Mouse (Mus musculus): Measurements from ENCODE around the gene Fam19a2.

Gene Fam19a2

DNA sequence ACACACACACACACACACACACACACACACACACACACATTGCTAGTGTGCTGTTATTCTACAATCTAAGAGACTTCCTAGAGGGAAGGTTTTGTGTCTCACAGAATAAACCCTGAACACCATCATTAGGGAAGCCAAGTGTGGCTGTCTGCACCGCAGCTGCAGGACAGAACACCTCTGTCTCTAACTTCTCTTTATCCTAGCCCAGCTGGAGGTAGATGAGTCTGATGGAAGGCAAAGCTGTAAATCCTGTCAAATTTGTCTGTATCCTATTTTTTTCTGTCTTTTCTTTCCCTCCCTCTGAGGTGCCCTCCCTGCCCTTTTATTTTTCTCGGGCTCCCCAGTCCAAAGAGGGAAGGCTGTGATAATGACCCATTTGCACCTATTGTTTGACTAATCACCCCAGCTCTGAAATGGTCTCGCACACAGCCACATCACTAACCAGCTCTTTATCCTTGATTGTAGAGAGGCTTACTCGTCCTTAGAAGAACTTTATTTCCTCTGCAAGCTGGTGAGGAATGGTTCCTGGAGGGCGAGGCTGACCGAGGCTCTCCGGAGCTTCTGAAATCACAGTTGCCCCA lies 414.6 kb downstream of the Fam19a2 start:
- ChIA-PET POLR2A (no interaction called here), CTCF (no interaction called here)

DNA sequence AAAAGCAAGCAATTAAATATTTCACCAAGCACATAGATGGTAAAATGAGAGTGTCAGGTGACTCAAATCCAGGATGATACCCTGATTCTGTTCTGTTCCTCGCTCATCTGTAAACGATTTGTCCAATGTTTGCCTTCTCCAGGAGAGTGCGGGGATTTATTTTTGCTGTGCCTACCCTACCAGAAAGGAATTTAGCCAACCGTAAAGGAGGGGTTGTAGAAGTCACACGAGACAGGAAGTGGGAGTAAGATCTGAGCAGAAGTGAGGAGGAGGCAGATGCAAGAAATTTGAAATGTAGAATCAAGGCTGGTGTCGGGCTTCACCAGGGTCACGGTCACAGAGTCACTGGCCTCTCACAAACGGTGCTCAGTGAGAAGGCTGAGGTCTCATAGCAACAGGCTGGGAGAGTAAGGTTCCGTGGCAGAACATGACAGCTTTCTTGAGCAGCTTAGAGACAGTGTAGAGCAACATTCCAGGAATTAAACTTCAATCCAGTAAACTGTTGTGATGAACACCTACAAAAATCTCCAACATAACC lies 419.0 kb downstream of the Fam19a2 start:
- CTCF ChIA-PET = no interaction called here
- POLR2A ChIA-PET = no interaction called here

DNA sequence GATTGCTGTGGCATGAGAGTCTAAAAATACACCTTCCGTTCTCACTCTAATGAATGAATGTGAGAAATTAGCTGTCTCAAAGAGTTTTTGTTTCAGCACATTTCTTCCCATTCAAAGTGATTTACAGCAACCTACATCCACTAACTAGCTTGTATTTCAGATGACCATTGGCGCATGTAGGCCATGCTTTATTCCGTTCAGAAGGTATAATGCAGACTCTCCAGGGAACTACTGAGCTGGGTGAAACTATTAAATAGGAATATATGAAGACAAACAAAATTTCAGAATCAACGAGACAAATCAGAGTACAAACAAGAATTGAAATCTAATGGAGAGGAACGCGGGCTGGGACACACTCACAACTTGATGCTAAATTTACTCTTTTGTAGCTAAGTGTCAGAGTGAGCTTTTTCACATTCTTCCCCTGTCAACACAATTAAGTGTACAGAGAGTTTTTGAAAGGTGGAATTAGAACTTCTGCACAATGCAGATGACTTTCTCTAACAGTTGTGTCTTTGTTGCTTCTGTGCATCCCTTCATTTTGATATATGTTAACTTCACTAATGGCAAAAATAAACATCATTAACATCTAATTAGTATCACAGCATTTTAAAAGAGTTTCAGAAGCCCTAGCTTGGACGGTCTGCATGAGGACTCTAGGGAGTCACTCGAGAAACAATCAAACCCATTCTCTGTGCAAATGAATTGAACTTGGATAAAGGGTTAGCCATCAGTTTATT lies 428.6 kb downstream of the Fam19a2 start:
- ChIA-PET POLR2A (no interaction called here), CTCF (no interaction called here)

DNA sequence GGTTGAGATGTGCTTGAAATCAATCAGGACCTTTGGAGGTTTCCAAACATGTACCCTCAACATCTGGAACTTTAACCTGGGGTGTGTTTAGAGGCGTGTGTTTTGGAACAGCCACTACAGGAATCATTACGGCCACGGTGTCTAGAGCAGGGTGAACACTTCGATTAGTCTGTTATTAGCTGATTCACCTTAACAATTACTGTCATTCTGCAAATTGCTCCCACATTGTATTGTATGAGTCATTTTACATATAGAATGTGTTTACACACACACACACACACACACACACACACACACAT lies 429.1 kb downstream of the Fam19a2 start:
- ChIA-PET POLR2A (no interaction called here), CTCF (no interaction called here)

DNA sequence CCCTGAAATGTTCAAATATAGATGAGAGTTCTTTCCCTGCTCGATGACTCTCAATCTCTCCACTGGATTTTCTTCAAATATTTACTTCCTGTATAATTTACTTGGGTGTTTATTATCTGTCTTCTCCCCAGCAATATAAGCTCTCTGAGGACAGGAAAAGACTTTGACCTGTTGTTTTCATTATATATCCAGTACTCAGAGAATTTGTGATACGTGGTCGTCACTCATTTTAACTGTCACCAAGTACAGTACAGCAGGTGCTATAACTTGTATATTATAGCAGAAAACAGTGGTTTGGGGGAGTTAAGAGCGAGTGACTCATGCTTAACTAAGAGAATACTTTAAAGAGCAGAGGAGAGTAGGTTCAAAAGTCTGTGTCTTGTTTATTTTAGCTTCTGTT lies 438.8 kb downstream of the Fam19a2 start:
- CTCF ChIA-PET = no interaction called here

GRCm38 (mm10) chr10:123707026-123707425 lies 443.2 kb downstream of the Fam19a2 start:
- ChIA-PET POLR2A (no interaction called here), CTCF (interaction anchor here in 2 of 4 experiments (0.6 to 0.7 kb wide), 2 partner anchors 36 to 227 kb away, joined by 3 to 5 read pairs; no protein-coding TSS in a partner anchor)

More for the DNA sequence above, 438.8 kb downstream of the Fam19a2 start:
- POLR2A ChIA-PET = no interaction called here

GRCm38 (mm10) chr10:123710738-123711137 lies 446.9 kb downstream of the Fam19a2 start:
- CTCF ChIA-PET = no interaction called here
- POLR2A ChIA-PET = no interaction called here

GRCm38 (mm10) chr10:123721952-123722460 lies 458.2 kb downstream of the Fam19a2 start:
- ChIA-PET CTCF (no interaction called here), POLR2A (interaction anchor here in 1 of 4 experiments (0.6 kb wide), 1 partner anchor 247 kb away, joined by 3 read pairs; no protein-coding TSS in a partner anchor)

DNA sequence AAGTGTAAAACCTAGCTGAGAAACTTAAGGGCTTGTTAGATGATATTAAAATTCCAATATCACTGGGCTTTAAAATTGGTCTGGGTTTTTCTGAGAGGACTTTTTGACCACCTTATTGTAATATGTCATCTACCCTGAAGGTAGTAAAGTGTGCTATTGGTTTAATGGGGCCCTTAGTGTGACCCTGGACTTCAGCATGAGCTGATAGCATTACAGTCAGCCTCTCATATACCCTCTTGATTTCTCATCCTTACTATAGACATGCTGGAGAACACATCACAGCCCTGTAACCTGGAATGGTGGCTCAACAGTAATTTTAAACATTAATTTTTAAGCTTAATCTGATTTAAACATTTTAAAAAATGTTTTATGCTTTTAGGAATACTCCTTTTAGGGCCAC lies 459.8 kb downstream of the Fam19a2 start:
- CTCF ChIA-PET = no interaction called here
- POLR2A ChIA-PET = no interaction called here

DNA sequence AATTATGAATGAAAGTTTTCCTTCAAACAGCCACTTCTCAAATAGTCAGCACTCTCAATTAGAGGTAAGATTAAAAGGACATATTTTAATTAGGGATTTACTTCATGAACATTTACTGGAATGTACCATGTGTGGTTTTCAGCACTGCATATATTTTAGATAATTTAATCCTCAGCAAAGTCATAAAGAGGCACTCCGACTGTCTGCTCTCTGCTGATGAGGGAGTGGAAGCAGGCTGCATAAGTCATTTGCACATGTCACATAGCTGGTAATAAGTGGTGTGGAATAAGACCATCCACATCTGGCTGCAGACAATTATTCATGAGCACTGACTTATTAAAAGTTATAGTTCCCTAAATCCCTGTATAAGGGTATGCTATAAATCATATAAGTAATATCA lies 484.5 kb downstream of the Fam19a2 start:
- POLR2A ChIA-PET = no interaction called here
- CTCF ChIA-PET = no interaction called here

GRCm38 (mm10) chr10:123751676-123752280 lies 488.0 kb downstream of the Fam19a2 start:
- ChIA-PET CTCF (no interaction called here), POLR2A (interaction anchor here in 1 of 4 experiments (0.5 kb wide), 1 partner anchor 53 kb away, joined by 3 read pairs; no protein-coding TSS in a partner anchor)

- ChIA-PET CTCF (no interaction called here), POLR2A (no interaction called here)
Measured at GRCm38 (mm10) chr10:123752755-123753154, 489.0 kb downstream of the Fam19a2 start.

- CTCF ChIA-PET = no interaction called here
- POLR2A ChIA-PET = no interaction called here
Measured at GRCm38 (mm10) chr10:123753996-123754395, 490.2 kb downstream of the Fam19a2 start.

GRCm38 (mm10) chr10:123789374-123789773 lies 525.6 kb downstream of the Fam19a2 start:
- ChIA-PET CTCF (no interaction called here), POLR2A (no interaction called here)
